Mouse (Mus musculus) limb, embryonic 10.5 days (tissue): ENCODE data around the gene Dmd. TPM values are rescaled to one million over a fixed set of nuclear protein-coding genes. Genes with fewer than 3 reads are reported as not detected.

Experiments used
- DNase-seq: peaks from one replicate; pipeline ENCODE4 v3.0.0-alpha.2; 2017; ENCODE audit warnings: low spot score
- H3K27ac ChIP-seq: fragments of 300-500 bp; sonication (generic); 2 replicates; pipeline ENCODE4 v1.5.1; 2016; ENCODE audit warnings: mild to moderate bottlenecking
- H3K27me3 ChIP-seq: fragments of 300-500 bp; sonication (generic); 2 replicates; pipeline ENCODE4 v1.6.1; 2016; ENCODE audit warnings: low read depth, mild to moderate bottlenecking; ENCODE audit not compliant: poor library complexity, severe bottlenecking
- H3K36me3 ChIP-seq: fragments of 300-500 bp; sonication (generic); 2 replicates; pipeline ENCODE4 v1.6.1; 2016; ENCODE audit warnings: mild to moderate bottlenecking, moderate library complexity
- H3K4me1 ChIP-seq: fragments of 300-500 bp; sonication (generic); 2 replicates; pipeline ENCODE4 v1.6.1; 2016
- H3K4me3 ChIP-seq: fragments of 300-500 bp; sonication (generic); 2 replicates; pipeline ENCODE4 v1.5.1; 2016; ENCODE audit warnings: mild to moderate bottlenecking, moderate library complexity
- H3K9me3 ChIP-seq: fragments of 300-500 bp; sonication (generic); replicated peaks from 2 replicates; pipeline ENCODE4 v1.6.1; 2016; ENCODE audit warnings: mild to moderate bottlenecking
- whole genome bisulfite sequencing: fragments of 180-500 bp; shearing (Covaris S2); methylation state at CpG from one replicate; pipeline ENCODE4 v1.1.7; 2016; 5-methylcytosine and 5-hydroxymethylcytosine counted together
- polyA plus RNA-seq: library from polyadenylated mRNA; unstranded; fragments of >200 nt; fragmentation: Nextera tagmentation; extraction: Ambion mirVana; gene quantifications from 2 replicates; pipeline ENCODE4 v1.2.1, GENCODE M21; 2016

Gene Dmd
- polyA plus RNA-seq: 17.3 and 20.8 TPM in 2 replicates

GRCm38 (mm10) chrX:82948630-82949029 lies at the start of gene Dmd:
Gene Dmd, plus strand, starts transcription at chrX:82948870.
- Histone ChIP-seq H3K4me3 (no peak within 1 kb of the TSS), H3K36me3 (no peaks in the 10 kb centered on the region), H3K27me3 (no peaks in the 10 kb centered on the region), H3K9me3 (no peaks in the 10 kb centered on the region), H3K4me1 (no peaks in the 10 kb centered on the region), H3K27ac (no peak within 1 kb of the TSS)
- WGBS: 71% methylated on average over 3 of the region's 3 CpGs
- DNase-seq: no peak

DNA sequence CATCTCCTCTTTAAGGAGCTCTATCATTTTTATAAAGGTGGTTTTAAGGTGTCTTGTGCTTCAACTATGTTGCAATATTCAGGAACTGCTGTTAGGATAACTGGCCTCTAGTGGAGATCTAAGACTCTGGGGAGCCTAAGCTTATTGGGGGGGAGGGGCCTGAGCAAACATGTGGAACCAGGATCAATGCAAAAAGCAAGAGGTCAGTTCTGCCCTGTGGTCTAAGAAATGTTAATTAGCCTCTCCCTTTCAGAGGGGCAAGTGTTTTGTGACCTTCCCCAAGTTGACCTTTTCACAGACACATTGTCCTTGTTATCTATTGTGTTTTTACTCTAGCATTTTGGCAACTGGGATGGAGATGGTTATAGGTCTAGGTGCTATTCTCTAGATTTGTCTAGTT lies 47.2 kb upstream of the Dmd start:
- H3K27ac ChIP-seq: no peak overlapping the region
- no peaks in the 10 kb centered on the region for H3K36me3 ChIP-seq
- H3K4me3 ChIP-seq: no peak overlapping the region
- no peaks in the 10 kb centered on the region for H3K9me3 ChIP-seq
- no peaks in the 10 kb centered on the region for H3K4me1 ChIP-seq
- H3K27me3 ChIP-seq: no peaks in the 10 kb centered on the region
- no peak for DNase-seq

DNA sequence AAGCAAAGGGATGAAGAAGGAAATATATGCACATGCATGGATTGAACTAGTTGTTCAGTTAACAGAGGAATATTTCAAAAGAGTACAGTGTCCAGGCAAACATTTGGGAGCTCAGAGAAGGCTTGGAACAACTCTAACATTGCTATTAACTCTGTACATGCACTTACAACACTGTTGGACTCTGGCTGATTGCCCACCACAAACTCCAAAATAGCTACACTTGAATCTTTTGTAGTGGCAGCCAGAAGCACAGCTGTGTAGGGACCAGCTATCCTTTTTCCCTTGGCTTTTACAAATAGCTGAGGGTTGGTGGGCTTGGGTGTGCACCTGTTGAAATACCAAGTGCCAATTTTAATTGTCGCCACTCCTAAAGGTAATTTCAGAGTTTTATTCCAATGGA lies 39.0 kb downstream of the Dmd start:
- Histone ChIP-seq H3K36me3 (no peaks in the 10 kb centered on the region), H3K27me3 (no peaks in the 10 kb centered on the region), H3K9me3 (no peaks in the 10 kb centered on the region), H3K27ac (no peak overlapping the region), H3K4me1 (no peaks in the 10 kb centered on the region), H3K4me3 (no peak overlapping the region)
- DNase-seq: no peak
- WGBS: 100% methylated on average over 1 of the region's 1 CpGs

- DNase-seq: no peak
- no peaks in the 10 kb centered on the region for H3K27me3 ChIP-seq
- WGBS: 80% methylated on average over 1 of the region's 1 CpGs
Measured at GRCm38 (mm10) chrX:83050190-83050589, 101.5 kb downstream of the Dmd start.

GRCm38 (mm10) chrX:83116171-83116876 lies 167.7 kb downstream of the Dmd start:
- Histone ChIP-seq H3K9me3 (no peaks in the 10 kb centered on the region), H3K36me3 (no peaks in the 10 kb centered on the region), H3K4me3 (no peak overlapping the region), H3K27ac (no peak overlapping the region), H3K4me1 (no peaks in the 10 kb centered on the region), H3K27me3 (no peaks in the 10 kb centered on the region)
- DNase-seq: no peak
- 80% methylated on average over 2 of the region's 2 CpGs for WGBS

More at GRCm38 (mm10) chrX:83050190-83050589, 101.5 kb downstream of the Dmd start:
- H3K27ac ChIP-seq: no peak overlapping the region
- H3K36me3 ChIP-seq: no peaks in the 10 kb centered on the region
- H3K4me1 ChIP-seq: no peaks in the 10 kb centered on the region
- no peak overlapping the region for H3K4me3 ChIP-seq
- H3K9me3 ChIP-seq: no peaks in the 10 kb centered on the region

DNA sequence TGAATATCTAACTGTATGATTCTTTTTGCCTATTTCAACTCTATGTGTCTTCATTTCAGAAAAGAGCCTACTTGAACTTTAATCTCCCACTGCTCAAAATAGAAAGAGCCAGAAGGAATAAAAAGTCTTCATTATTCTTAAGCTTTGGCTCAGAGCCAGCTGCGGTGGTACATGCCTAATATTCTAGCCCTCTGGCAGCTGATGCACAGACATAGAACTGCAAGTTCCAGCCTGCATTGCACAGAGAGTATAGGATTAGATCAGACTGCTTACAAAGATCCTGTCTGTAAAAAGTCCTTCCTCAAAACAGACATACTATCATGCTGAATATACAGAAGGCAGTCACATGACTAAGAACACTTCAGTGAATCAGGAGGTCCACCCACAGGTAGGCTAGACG lies 168.5 kb downstream of the Dmd start:
- H3K36me3 ChIP-seq: no peaks in the 10 kb centered on the region
- WGBS: 85% methylated on average over 2 of the region's 2 CpGs
- no peaks in the 10 kb centered on the region for H3K9me3 ChIP-seq
- DNase-seq: no peak
- no peaks in the 10 kb centered on the region for H3K4me1 ChIP-seq
- no peak overlapping the region for H3K27ac ChIP-seq
- no peak overlapping the region for H3K4me3 ChIP-seq
- no peaks in the 10 kb centered on the region for H3K27me3 ChIP-seq

GRCm38 (mm10) chrX:83220563-83220962 lies 271.9 kb downstream of the Dmd start:
- H3K4me1 ChIP-seq: no peaks in the 10 kb centered on the region
- 87% methylated on average over 2 of the region's 2 CpGs for WGBS

DNA sequence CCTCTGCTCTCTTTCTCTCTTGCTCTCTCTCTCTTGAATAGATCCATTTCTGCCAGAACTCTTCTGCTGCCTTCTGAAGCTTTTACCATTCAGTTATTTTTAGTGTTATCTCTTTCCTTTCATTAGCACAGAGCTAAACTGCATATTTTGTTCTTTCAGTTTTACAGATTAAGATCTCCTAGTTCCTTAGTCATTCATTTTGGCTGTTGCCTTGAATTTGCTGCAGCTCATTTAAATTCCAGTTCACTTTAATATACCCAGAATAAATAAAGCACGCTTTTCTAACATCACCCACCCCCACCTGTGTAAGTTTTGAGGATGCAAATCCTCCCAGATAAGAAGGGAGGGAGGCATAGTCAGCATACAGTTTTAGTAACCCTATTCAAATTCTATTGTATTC lies 272.4 kb downstream of the Dmd start:
- Histone ChIP-seq H3K27me3 (no peaks in the 10 kb centered on the region), H3K4me1 (no peaks in the 10 kb centered on the region), H3K9me3 (no peaks in the 10 kb centered on the region), H3K36me3 (no peaks in the 10 kb centered on the region), H3K27ac (no peak overlapping the region), H3K4me3 (no peak overlapping the region)
- DNase-seq: no peak
- 52% methylated on average over 1 of the region's 1 CpGs for WGBS

More at GRCm38 (mm10) chrX:83220563-83220962, 271.9 kb downstream of the Dmd start:
- no peak for DNase-seq
- Histone ChIP-seq H3K4me3 (no peak overlapping the region), H3K27ac (no peak overlapping the region), H3K9me3 (no peaks in the 10 kb centered on the region), H3K27me3 (no peaks in the 10 kb centered on the region), H3K36me3 (no peaks in the 10 kb centered on the region)

DNA sequence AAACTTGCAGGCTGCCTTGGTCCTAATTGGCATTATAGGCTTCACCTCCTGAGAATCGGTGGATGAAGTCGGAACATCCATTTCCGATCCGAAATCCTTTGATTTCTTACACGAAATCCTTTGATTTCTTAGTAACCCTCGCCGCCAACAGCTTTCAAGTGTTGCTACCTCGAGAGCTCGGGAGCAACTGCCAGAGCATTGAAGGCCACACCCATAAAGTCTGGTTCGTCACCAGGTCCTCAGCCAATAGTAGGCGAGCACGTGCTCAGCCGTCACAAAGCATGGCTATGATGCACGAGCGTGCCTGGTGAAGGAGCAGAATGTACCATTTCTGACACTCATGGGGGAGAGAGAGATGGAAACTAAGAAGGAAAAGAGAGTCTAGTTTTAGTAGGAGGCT lies 538.9 kb downstream of the Dmd start, which contains the start of gene Tsga8:
TSS of gene Tsga8 (minus strand) at position 327 of the 400 bp plus-strand sequence.
- Histone ChIP-seq H3K9me3 (no peaks in the 10 kb centered on the region), H3K27ac (no peak within 1 kb of the TSS), H3K27me3 (no peaks in the 10 kb centered on the region), H3K4me1 (no peaks in the 10 kb centered on the region), H3K4me3 (no peak within 1 kb of the TSS), H3K36me3 (no peaks in the 10 kb centered on the region)
- DNase-seq: no peak
- 90% methylated on average over 15 of the region's 15 CpGs for WGBS

DNA sequence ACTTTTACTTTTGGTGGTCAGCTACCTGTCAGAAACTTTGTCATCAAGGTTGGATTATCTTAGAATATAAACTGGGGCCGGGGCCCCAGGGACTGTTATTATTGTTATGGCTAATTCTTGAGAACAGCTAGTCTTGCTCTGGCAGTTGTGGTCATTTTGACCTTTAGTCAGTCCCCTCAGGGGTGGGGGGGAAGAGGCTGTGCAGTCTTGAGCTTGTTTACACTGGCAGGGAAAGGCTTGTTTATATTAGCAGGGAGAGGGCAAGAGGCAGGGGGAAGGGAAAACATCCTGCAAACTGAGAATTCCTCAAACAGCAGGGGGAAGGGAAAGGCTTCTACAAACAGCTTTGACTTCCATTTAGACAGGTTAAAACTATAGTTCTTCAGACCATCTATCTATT lies 726.3 kb downstream of the Dmd start:
- no peak overlapping the region for H3K27ac ChIP-seq
- H3K36me3 ChIP-seq: no peaks in the 10 kb centered on the region
- H3K9me3 ChIP-seq: no peaks in the 10 kb centered on the region
- no peak overlapping the region for H3K4me3 ChIP-seq
- no peaks in the 10 kb centered on the region for H3K4me1 ChIP-seq
- H3K27me3 ChIP-seq: no peaks in the 10 kb centered on the region
- WGBS: 62% methylated on average over 1 of the region's 1 CpGs
- DNase-seq: no peak

GRCm38 (mm10) chrX:83686547-83686946 lies 737.9 kb downstream of the Dmd start:
- H3K4me1 ChIP-seq: no peaks in the 10 kb centered on the region
- H3K9me3 ChIP-seq: no peaks in the 10 kb centered on the region
- no peak for DNase-seq
- no peak overlapping the region for H3K4me3 ChIP-seq
- no peaks in the 10 kb centered on the region for H3K36me3 ChIP-seq
- no peaks in the 10 kb centered on the region for H3K27me3 ChIP-seq
- no peak overlapping the region for H3K27ac ChIP-seq

DNA sequence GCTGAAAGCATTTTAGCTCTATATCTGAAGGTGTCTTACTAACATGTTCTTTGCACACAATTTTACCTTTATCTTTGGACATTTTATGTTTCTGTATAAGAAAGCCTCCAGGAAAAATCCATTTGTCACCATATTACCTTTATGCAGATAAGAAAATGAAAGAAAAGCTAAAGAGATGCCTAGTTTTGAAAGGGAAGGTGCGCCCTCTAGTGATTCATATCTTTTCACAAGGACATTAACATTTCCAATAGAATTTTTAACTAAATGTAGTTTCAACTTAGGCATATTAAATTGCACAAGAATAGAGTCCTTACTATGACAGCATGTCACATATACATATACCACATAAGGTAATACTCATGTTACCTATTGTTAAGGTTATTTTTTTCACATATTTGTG lies 791.9 kb downstream of the Dmd start:
- Histone ChIP-seq H3K36me3 (no peaks in the 10 kb centered on the region), H3K27ac (no peak overlapping the region), H3K4me1 (no peaks in the 10 kb centered on the region), H3K9me3 (no peaks in the 10 kb centered on the region), H3K4me3 (no peak overlapping the region), H3K27me3 (no peaks in the 10 kb centered on the region)
- 0% methylated on average over 1 of the region's 1 CpGs for WGBS
- no peak for DNase-seq

GRCm38 (mm10) chrX:83746301-83747008 lies 797.8 kb downstream of the Dmd start:
- 78% methylated on average over 4 of the region's 4 CpGs for WGBS
- no peaks in the 10 kb centered on the region for H3K27me3 ChIP-seq
- DNase-seq: no peak
- H3K36me3 ChIP-seq: no peaks in the 10 kb centered on the region
- no peaks in the 10 kb centered on the region for H3K4me1 ChIP-seq
- H3K4me3 ChIP-seq: no peak overlapping the region
- no peaks in the 10 kb centered on the region for H3K9me3 ChIP-seq
- no peak overlapping the region for H3K27ac ChIP-seq
